Mouse (Mus musculus) bone marrow macrophage, adult 2 months (primary cell): ENCODE measurements at regions not wholly inside any gene's neighbourhood (a gene's known extent, or its start where the extent isn't known, plus 50 kb on each side); places are given as distances from the start of the nearest gene placed in this dataset.

ENCODE experiments used
- CTCF ChIP-seq: IDR thresholded peaks from 2 replicates; pipeline ENCODE4 v1.5.1; 2012; ENCODE audit warnings: low read depth, mild to moderate bottlenecking, low read length, moderate library complexity
- POLR2A ChIP-seq: IDR thresholded peaks from 2 replicates; pipeline ENCODE4 v1.6.1; 2012; ENCODE audit warnings: mild to moderate bottlenecking, low read depth, low read length, borderline replicate concordance

GRCm38 (mm10) chr6:139103397-139103796 is 398.4 kb downstream of the Rergl start:
- TF ChIP-seq CTCF (no peak), POLR2A (no peak)
